Mouse (Mus musculus) embryonic facial prominence, embryonic 15.5 days (tissue): ENCODE data around the gene Ccdc42. TPM values are rescaled to one million over a fixed set of nuclear protein-coding genes. Genes with fewer than 3 reads are reported as not detected.

Source experiments
- ATAC-seq: fragments of 200-750 bp; cut with Nextera tagmentation; 2 replicates; pipeline ENCODE4 v1.8.0; 2017; ENCODE audit warnings: low read depth, moderate TSS enrichment; ENCODE audit not compliant: insufficient number of reproducible peaks, low FRiP score, low TSS enrichment
- H3K27ac ChIP-seq: fragments of 300-500 bp; sonication (generic); replicated peaks from 2 replicates; pipeline ENCODE4 v1.5.1; 2015; ENCODE audit warnings: mild to moderate bottlenecking, inconsistent platforms
- H3K27me3 ChIP-seq: fragments of 300-500 bp; sonication (generic); 2 replicates; pipeline ENCODE4 v1.6.1; 2015; ENCODE audit warnings: inconsistent platforms
- H3K36me3 ChIP-seq: fragments of 300-500 bp; sonication (generic); 2 replicates; pipeline ENCODE4 v1.6.1; 2015; ENCODE audit warnings: mild to moderate bottlenecking, inconsistent platforms
- H3K4me1 ChIP-seq: fragments of 300-500 bp; sonication (generic); 2 replicates; pipeline ENCODE4 v1.6.1; 2015; ENCODE audit warnings: inconsistent platforms
- H3K4me2 ChIP-seq: fragments of 300-500 bp; sonication (generic); replicated peaks from 2 replicates; pipeline ENCODE4 v1.6.1; 2015; ENCODE audit warnings: mild to moderate bottlenecking, inconsistent platforms
- H3K4me3 ChIP-seq: fragments of 300-500 bp; sonication (generic); replicated peaks from 2 replicates; pipeline ENCODE4 v1.5.1; 2015; ENCODE audit warnings: mild to moderate bottlenecking, inconsistent platforms
- H3K9ac ChIP-seq: fragments of 300-500 bp; sonication (generic); 2 replicates; pipeline ENCODE4 v1.6.1; 2015; ENCODE audit warnings: inconsistent platforms
- H3K9me3 ChIP-seq: fragments of 300-500 bp; sonication (generic); replicated peaks from 2 replicates; pipeline ENCODE4 v1.6.1; 2016; ENCODE audit warnings: inconsistent platforms
- WGBS: fragments of 180-500 bp; shearing (Covaris S2); methylation state at CpG from one replicate; pipeline ENCODE4 v1.1.7; 2015; 5-methylcytosine and 5-hydroxymethylcytosine counted together
- polyA plus RNA-seq: library from polyadenylated mRNA; unstranded; fragments of >200 nt; fragmentation: Nextera tagmentation; extraction: Ambion mirVana; gene quantifications from 2 replicates; pipeline ENCODE4 v1.2.1, GENCODE M21; 2015

Gene Ccdc42
- polyA plus RNA-seq, 1 experiment from 2014 or later, result not detected

DNA sequence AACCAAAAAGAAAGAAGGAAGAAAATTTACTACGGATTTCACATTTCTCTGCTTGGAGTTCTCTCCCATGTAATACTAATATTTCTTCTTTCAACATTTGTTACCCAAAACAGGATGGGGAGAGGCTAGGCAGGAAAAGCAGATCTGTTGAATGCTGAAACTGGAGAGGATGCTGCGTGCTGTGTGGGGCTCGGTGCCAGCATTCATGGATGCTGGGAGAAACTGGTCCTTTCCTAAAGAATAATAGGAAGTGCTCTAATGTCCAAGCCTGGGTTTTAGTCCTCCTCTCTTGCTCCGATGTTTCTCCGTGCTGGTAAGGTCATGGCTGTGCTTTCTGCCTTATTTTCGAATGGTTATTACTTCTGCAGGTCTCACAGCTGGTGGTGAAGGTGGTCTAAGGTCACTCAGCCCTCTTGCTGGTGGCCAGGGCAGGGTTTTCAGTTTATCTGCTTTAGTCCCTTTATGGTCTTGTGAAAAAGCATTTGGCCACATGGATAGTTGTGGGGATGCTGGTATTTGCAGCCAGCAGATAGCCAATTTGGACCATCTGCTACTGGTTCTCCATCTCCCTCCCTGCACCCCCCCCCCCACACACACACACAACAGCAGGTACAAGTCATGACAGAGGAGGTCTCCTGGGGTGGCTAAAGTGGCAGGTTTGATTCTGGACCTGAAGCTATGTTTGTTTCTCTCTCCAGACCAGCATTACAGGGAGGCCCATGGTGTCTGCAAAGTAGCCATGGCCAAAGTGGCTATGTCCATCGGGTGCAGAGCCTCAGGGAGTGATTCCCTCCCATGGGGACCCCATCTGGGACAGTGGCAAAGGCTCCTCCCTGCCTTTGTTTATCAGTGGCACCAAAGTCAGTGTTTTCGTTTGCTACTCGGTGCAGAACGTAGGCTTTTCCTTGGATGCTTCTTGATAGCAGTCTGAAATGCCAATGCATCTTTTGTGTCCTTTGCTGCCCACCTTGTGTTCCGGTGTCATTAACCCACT lies 24.6 kb upstream of the Ccdc42 start:
- no peak overlapping the region for H3K4me2 ChIP-seq
- H3K4me1 ChIP-seq, result 0 out of 2 replicates have a peak, but pooled peaks cover 6% of the 10 kb centered on the region
- no peaks in the 10 kb centered on the region for H3K27me3 ChIP-seq
- no peak overlapping the region for H3K9ac ChIP-seq
- H3K27ac ChIP-seq, result no peak overlapping the region
- WGBS, result 77% methylated on average over 11 of the region's 11 CpGs
- no peaks in the 10 kb centered on the region for H3K36me3 ChIP-seq
- ATAC-seq, result no peak
- H3K9me3 ChIP-seq, result no peaks in the 10 kb centered on the region
- no peak overlapping the region for H3K4me3 ChIP-seq

DNA sequence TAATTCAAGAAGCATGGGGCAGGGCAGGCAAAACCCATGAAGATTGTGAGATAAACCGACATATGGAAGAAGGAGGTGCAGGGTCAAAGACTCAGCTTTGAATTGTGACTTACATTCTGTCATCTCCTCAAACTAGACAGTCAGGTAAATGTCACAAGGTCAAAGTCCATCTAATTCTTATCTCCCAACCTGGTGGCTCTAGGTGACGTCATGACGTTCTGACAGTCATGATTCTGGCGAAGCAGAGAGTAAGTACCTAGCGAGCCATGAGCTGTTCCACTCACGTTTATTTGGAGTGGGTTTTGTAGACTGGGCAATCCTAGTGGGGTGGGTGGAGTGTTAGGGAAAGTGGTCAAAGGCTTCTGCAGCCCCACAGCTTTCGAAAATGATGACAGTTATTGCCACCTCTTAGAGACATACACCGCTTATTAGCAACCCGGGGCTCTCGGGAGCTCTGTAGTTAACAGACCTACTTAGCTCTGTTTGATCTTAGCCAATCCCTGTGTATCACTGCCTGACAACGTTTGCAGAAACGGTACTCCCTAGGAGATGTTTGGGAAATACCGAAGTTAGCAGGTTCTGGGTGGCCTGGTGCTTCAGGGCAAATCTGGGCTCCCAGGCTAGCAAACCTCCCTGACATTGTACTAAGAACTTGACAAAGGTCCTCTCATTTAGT lies 22.3 kb upstream of the Ccdc42 start:
- Histone ChIP-seq H3K9me3 (no peaks in the 10 kb centered on the region), H3K27me3 (no peaks in the 10 kb centered on the region), H3K9ac (no peak overlapping the region), H3K4me3 (no peak overlapping the region), H3K4me1 (0 out of 2 replicates have a peak, but pooled peaks cover 6% of the 10 kb centered on the region), H3K4me2 (no peak overlapping the region), H3K36me3 (no peaks in the 10 kb centered on the region), H3K27ac (no peak overlapping the region)
- WGBS, result 68% methylated on average over 13 of the region's 13 CpGs
- ATAC-seq, result no peak

DNA sequence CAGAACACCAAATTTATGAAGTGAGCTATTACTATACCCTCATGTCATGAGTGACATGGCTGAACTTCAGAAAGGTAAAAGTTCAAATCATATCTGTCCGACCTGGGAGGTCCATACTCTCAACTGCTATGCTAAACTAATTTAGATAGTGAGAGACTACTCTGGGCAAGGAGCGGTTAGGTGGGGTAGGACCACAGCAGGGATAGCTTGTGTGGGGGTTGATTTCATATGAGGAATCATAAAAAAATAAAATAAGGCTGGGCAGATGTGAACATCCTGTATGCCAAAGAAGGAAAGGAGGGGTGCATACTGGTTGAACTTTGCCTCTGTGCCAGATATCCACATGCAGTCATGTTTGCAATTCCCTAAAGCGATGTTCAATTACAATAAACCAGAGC lies 21.8 kb upstream of the Ccdc42 start:
- Histone ChIP-seq H3K4me2 (no peak overlapping the region), H3K4me1 (0 out of 2 replicates have a peak, but pooled peaks cover 6% of the 10 kb centered on the region), H3K27me3 (no peaks in the 10 kb centered on the region), H3K9ac (no peak overlapping the region), H3K4me3 (no peak overlapping the region), H3K9me3 (no peaks in the 10 kb centered on the region), H3K36me3 (no peaks in the 10 kb centered on the region), H3K27ac (no peak overlapping the region)
- 79% methylated on average over 3 of the region's 3 CpGs for WGBS
- ATAC-seq, result no peak

DNA sequence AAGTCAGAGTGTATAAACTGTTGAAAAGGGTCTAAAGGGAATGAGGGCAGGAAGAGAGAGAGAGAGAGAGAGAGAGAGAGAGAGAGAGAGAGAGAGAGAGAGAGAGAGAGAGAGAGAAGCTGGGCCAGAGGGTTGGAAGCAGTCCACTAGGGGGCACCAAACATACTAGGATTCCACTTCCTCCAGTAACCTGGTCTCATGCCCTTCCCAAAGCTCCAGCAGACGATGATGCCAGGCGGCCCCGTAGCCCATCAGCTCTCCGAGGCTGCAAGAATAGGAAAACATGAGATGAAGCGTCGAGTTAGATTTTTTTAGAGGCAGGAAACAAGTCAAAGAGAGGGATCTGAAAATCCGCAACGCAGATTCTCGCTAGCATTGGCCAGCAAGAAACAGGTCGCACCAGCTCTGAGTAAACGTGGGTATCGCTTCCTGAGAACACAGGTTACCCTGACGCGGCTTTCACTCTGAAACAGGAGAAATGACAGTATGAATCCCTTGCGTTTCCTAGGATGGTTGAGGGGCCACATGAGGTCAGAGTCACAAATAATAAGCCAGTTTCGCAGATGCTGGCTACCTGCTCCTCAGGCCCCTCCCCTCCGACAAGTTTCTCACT lies 20.3 kb upstream of the Ccdc42 start:
- H3K9me3 ChIP-seq, result no peaks in the 10 kb centered on the region
- peak overlapping the region; percentile 35 for H3K4me3 ChIP-seq
- H3K36me3 ChIP-seq, result no peaks in the 10 kb centered on the region
- H3K9ac ChIP-seq, result no peak overlapping the region
- no peaks in the 10 kb centered on the region for H3K27me3 ChIP-seq
- H3K4me2 ChIP-seq, result peak overlapping the region; percentile 63
- H3K27ac ChIP-seq, result no peak overlapping the region
- WGBS, result 16% methylated on average over 17 of the region's 17 CpGs
- ATAC-seq, result no peak
- H3K4me1 ChIP-seq, result 0 out of 2 replicates have a peak, but pooled peaks cover 6% of the 10 kb centered on the region

DNA sequence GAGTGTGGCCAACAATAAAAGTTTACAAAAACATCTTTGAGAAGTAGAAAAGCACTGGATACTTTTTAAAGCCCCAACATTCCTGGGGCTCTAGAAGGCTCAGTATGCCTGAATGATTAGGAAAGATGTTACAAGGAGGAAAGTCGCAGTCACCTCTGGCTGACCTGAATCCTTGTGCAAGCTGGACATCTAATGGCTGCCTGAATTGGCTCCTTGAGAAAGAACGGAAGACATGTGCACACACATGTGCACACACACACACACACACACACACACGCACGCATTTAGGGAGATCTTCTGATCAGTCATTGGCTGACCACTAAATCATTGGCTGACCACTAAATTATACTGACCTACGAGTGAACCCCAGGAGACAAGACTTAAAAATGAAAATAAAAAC lies 16.0 kb upstream of the Ccdc42 start:
- Histone ChIP-seq H3K36me3 (no peaks in the 10 kb centered on the region), H3K27me3 (no peaks in the 10 kb centered on the region), H3K4me3 (no peak overlapping the region), H3K9ac (no peak overlapping the region), H3K4me2 (no peak overlapping the region), H3K4me1 (0 out of 2 replicates have a peak, but pooled peaks cover 6% of the 10 kb centered on the region), H3K9me3 (no peaks in the 10 kb centered on the region), H3K27ac (no peak overlapping the region)
- ATAC-seq, result no peak
- 77% methylated on average over 5 of the region's 5 CpGs for WGBS

DNA sequence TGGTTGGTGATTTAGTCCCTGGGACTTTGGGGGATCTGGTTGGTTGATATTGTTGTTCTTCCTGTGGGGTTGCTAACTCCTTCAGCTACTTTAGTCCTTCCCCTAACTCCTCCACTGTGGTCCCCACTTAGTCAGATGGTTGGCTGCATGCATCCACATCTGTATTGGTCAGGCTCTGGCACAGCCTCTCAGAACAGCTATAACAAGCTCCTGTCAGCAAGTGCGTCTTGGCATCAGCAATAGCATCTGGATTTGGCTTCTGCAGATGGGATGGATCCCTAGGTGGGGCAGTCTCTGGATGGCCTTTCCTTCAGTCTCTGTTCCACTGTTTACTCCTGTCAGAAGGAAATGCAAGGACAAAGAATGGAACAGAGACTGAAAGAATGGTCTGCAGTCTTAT lies 9.7 kb upstream of the Ccdc42 start:
- H3K36me3 ChIP-seq, result no peaks in the 10 kb centered on the region
- H3K4me1 ChIP-seq, result peaks cover 9% of the 10 kb centered on the region; the same call in 1 of the 2 replicates
- H3K9ac ChIP-seq, result no peak overlapping the region
- H3K9me3 ChIP-seq, result no peaks in the 10 kb centered on the region
- 76% methylated on average over 1 of the region's 1 CpGs for WGBS
- no peaks in the 10 kb centered on the region for H3K27me3 ChIP-seq
- H3K4me3 ChIP-seq, result no peak overlapping the region
- H3K27ac ChIP-seq, result no peak overlapping the region
- no peak overlapping the region for H3K4me2 ChIP-seq
- ATAC-seq, result no peak

DNA sequence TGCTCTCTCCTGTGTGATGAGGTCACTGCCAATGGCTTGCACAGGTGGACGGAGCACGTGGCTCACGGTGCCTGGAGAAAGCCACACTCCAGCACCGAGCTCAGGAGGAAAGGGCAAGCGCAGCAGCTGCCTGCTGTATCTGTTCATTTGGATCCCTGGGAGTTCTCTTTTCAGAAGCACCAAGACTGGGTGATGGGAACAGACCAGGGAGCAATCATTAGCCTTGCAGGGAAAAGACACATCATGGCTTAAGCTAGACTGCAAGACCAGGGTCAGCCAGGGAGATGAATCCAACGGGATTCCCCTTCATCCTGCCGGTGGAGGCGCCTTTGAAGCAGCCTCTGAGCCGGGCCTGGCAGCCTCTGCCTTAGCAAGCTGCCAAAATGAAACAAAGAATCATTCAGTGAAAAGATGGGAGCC lies 7.3 kb upstream of the Ccdc42 start:
- ATAC-seq, result no peak
- H3K9ac ChIP-seq, result no peak overlapping the region
- no peaks in the 10 kb centered on the region for H3K36me3 ChIP-seq

DNA sequence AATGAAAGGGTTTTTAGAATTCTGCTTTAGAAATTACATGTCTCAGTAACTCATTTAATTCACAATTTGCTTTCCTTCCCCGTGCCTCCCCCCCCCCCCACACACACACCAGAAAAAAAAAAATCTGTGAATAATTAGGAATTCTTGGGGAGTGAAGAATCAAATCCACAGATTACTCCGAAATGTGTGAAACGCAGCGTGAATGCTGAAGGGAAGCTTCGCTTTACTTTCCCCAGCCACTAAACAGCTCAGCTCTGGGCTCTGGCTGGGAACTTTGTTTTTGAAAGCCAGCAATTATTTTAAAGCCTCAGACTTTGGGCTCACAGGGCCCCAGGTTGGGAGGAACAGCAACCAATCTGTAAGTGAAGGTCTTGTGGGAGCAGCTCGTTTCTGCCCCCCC lies 6.3 kb upstream of the Ccdc42 start:
- Histone ChIP-seq H3K9ac (no peak overlapping the region), H3K4me2 (no peak overlapping the region), H3K27ac (0 out of 2 replicates have a peak overlapping the region, but pooled peaks have one; percentile 34), H3K4me1 (peaks cover 14% of the 10 kb centered on the region; the same call in 1 of the 2 replicates), H3K4me3 (no peak overlapping the region), H3K27me3 (no peaks in the 10 kb centered on the region), H3K9me3 (no peaks in the 10 kb centered on the region), H3K36me3 (no peaks in the 10 kb centered on the region)
- 23% methylated on average over 6 of the region's 6 CpGs for WGBS
- ATAC-seq, result no peak

More for the DNA sequence above, 7.3 kb upstream of the Ccdc42 start:
- WGBS, result 31% methylated on average over 9 of the region's 9 CpGs
- H3K4me2 ChIP-seq, result no peak overlapping the region; the same call in 1 of the 2 replicates
- no peaks in the 10 kb centered on the region for H3K27me3 ChIP-seq
- H3K27ac ChIP-seq, result peak overlapping the region; percentile 17; the same call in 1 of the 2 replicates
- no peak overlapping the region for H3K4me3 ChIP-seq
- peaks cover 14% of the 10 kb centered on the region; the same call in 1 of the 2 replicates for H3K4me1 ChIP-seq
- H3K9me3 ChIP-seq, result no peaks in the 10 kb centered on the region

DNA sequence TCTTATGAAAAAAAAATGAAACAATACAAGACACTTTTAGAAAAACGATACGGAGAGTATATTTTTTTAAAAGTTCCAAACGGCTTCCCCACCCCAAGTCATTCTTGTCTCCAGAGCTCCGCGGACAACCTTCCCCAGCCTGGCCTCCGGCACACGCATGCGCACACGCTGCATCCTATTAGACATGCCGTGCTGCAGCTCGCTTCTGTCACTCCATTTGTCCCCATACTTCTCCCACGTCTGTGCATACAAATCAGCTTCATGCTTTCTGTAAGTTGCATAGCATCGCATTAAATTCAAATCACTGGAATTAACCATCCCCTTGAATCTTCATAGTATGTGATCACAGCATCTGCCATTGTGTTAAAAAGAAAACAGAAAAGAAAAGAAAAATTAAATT lies 3.6 kb upstream of the Ccdc42 start:
- no peak overlapping the region for H3K27ac ChIP-seq
- no peak overlapping the region for H3K9ac ChIP-seq
- ATAC-seq, result no peak
- H3K4me2 ChIP-seq, result no peak overlapping the region
- H3K4me1 ChIP-seq, result peaks cover 8% of the 10 kb centered on the region; the same call in 1 of the 2 replicates
- no peak overlapping the region for H3K4me3 ChIP-seq
- H3K9me3 ChIP-seq, result no peaks in the 10 kb centered on the region
- 66% methylated on average over 13 of the region's 13 CpGs for WGBS
- H3K27me3 ChIP-seq, result no peaks in the 10 kb centered on the region
- no peaks in the 10 kb centered on the region for H3K36me3 ChIP-seq

DNA sequence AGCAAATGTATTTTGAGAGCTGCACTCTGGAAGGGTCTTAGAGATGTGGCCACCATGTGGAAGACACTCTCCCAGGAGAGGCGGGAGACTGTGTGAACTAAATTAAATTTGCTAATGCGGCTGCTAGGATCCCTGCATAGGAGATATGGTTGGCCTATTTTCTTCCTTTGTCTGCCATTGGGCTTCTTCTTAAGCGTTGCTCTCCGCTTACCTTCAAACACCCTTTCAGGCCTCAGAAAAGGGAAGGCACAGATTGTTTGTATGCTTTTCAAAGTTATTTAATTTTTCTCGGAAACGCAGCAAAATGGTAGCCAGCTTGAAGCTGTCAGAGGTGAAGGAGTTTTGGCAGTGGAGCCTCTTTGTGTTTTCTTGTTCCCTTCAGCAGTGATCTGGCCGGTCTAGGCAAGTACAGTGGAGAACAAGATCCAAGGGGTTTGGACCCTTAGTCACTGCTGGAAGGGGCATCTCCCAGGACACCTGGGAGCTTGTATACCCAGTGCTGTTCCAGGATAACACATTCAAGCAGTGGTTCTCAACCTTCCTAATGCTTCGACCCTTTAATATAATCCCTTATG lies 2.8 kb upstream of the Ccdc42 start:
- Histone ChIP-seq H3K9me3 (no peaks in the 10 kb centered on the region), H3K9ac (no peak overlapping the region), H3K4me1 (peaks cover 8% of the 10 kb centered on the region; the same call in 1 of the 2 replicates), H3K27me3 (no peaks in the 10 kb centered on the region), H3K36me3 (no peaks in the 10 kb centered on the region), H3K4me2 (no peak overlapping the region), H3K4me3 (no peak overlapping the region), H3K27ac (0 out of 2 replicates have a peak overlapping the region, but pooled peaks have one; percentile 4)
- 63% methylated on average over 8 of the region's 8 CpGs for WGBS
- no peak for ATAC-seq
